Mouse (Mus musculus): ENCODE measurements at regions not wholly inside any gene's neighbourhood (a gene's known extent, or its start where the extent isn't known, plus 50 kb on each side); places are given as distances from the start of the nearest gene placed in this dataset.

GRCm38 (mm10) chr2:146637573-146637972 lies 125.4 kb upstream of the Ralgapa2 start:
- H3K9me3 ChIP-seq (replicated peaks; ENCODE audit: low read length): peaks cover 3% of the 10 kb centered on the region
- no peak overlapping the region for H3K27ac ChIP-seq (ENCODE audit: insufficient read depth, low read depth)
- no peak overlapping the region for H3K4me3 ChIP-seq (replicated peaks in 1 of 3; ENCODE audit: low read depth in 2 of 3, low read length in 2 of 3, poor library complexity in 1 of 3)
- no peaks in the 10 kb centered on the region for H3K36me3 ChIP-seq (replicated peaks in 1 of 2; ENCODE audit: control insufficient read depth in 1 of 2, insufficient read depth in 1 of 2, low read length in 1 of 2)
- no peaks in the 10 kb centered on the region for H3K27me3 ChIP-seq (replicated peaks)
- H3K4me1 ChIP-seq (ENCODE audit: control insufficient read depth in 1 of 2, insufficient read depth in 2 of 2): peaks cover 0 to 17% of the 10 kb centered on the region in 2 experiments; a peak in 2 of 4 replicates
- no peak overlapping the region for H3K4me2 ChIP-seq (ENCODE audit: insufficient read depth, low read depth, poor library complexity, severe bottlenecking)
- DNase-seq (ENCODE audit: extremely low read depth): no peak
- in situ Hi-C loops (cut with MboI; ENCODE audit: low pct_ligation_motif_present, low pct_unique_long_range_greater_than_20kb, low sequenced_read_pairs) (no loop called here), dilution Hi-C loops (cut with MboI; ENCODE audit: extremely low pct_ligation_motif_present, extremely low pct_unique_long_range_greater_than_20kb, low sequenced_read_pairs) (no loop called here)
- no peak overlapping the region for H3K9ac ChIP-seq (ENCODE audit: insufficient read depth, low read depth)
- TF ChIP-seq JUN (IDR thresholded peaks at IDR 0.05; ENCODE audit: insufficient read depth, low read depth, low read length) (no peak), USF1 (IDR thresholded peaks at IDR 0.05; ENCODE audit: low read depth, low read length) (no peak), ZMIZ1 (IDR thresholded peaks at IDR 0.05; ENCODE audit: low read depth, low read length) (no peak), MYC (IDR thresholded peaks at IDR 0.05; ENCODE audit: low read depth, low read length) (no peak), ZNF384 (IDR thresholded peaks at IDR 0.05; ENCODE audit: low read depth, low read length) (no peak), CTCF (conservative IDR thresholded peaks at IDR 0.05 in 1 of 2, IDR thresholded peaks at IDR 0.05 in 1 of 2; ENCODE audit: low read depth in 2 of 2, low read length in 2 of 2) (peak in 1 of 2 experiments; percentile 27; a peak in 1 of 4 replicates), UBTF (IDR thresholded peaks at IDR 0.05; ENCODE audit: low read depth, low read length) (no peak), RCOR1 (conservative IDR thresholded peaks at IDR 0.05; ENCODE audit: low read depth, low read length) (no peak), POLR2A (IDR thresholded peaks at IDR 0.05; ENCODE audit: low read depth, low read length) (no peak), MAZ (IDR thresholded peaks at IDR 0.05; ENCODE audit: low read depth, low read length) (no peak), ELF1 (IDR thresholded peaks at IDR 0.05; ENCODE audit: low read depth, low read length) (no peak), SIN3A (IDR thresholded peaks at IDR 0.05; ENCODE audit: low read length) (no peak), SMC3 (IDR thresholded peaks at IDR 0.05; ENCODE audit: low read depth, low read length) (peak; percentile 3; the same call in 1 of the 2 replicates), JUND (conservative IDR thresholded peaks at IDR 0.05; ENCODE audit: low read depth, low read length) (no peak), IRF4 (IDR thresholded peaks at IDR 0.05; ENCODE audit: low read depth, low read length) (no peak), MAX (IDR thresholded peaks at IDR 0.05; ENCODE audit: low read length) (no peak), TBP (conservative IDR thresholded peaks at IDR 0.05; ENCODE audit: low read depth, low read length) (no peak), RAD21 (IDR thresholded peaks at IDR 0.05; ENCODE audit: low read depth, low read length) (peak; percentile 29), NELFE (IDR thresholded peaks at IDR 0.05; ENCODE audit: low read depth, low read length) (no peak), MEF2A (IDR thresholded peaks at IDR 0.05; ENCODE audit: borderline replicate concordance, low read depth, low read length) (no peak), POLR2AphosphoS2 (IDR thresholded peaks at IDR 0.05; ENCODE audit: low read depth, low read length) (no peak), ZC3H11A (IDR thresholded peaks at IDR 0.05; ENCODE audit: low read depth, low read length) (no peak)
- H3K79me2 ChIP-seq (replicated peaks; ENCODE audit: control insufficient read depth, extremely low read depth, insufficient read depth, poor library complexity, severe bottlenecking): no peaks in the 10 kb centered on the region

Data from CH12.LX (cell line).